ENCODE assay signal across 9 mouse cellular contexts in the genomic region with DNA sequence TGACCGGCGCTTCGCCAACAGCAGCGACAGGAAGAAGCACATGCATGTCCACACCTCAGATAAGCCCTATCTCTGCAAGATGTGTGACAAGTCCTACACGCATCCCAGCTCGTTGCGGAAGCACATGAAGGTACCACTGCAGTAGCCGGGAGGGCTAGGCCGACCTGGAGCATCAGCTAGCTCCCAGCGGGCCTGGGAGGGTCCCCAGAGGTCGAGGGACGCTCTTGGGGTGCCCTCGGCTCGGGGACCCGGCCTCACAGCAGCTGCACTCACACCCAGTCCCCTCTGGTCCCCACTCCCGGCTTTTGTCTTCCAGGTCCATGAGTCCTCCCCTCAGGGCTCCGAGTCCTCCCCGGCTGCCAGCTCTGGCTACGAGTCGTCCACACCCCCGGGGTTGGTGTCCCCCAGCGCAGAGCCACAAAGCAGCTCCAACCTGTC. TPM values are rescaled to one million over a fixed set of nuclear protein-coding genes. Genes with fewer than 3 reads are reported as not detected.
DNase-seq lines count a peak whose midpoint lies in the region; ATAC-seq and TF ChIP-seq lines count a peak whose summit lies in the region.
"Had no signal": no experiment of that assay in that cellular context is flagged by ENCODE, and none has a peak within 500 bp of the region (broad histone marks: within the 10 kb centered on the region; RNA-seq: fewer than 3 reads in every experiment).

No protein-coding gene starts in this region.

- H3K36me3 ChIP-seq in hindbrain, postnatal 0 days (ENCODE audit: insufficient read depth, low read length), result no peaks in the 10 kb centered on the region; the same call in 1 of the 2 replicates
- H3K36me3 ChIP-seq in neural tube, embryonic 15.5 days, result no peaks in the 10 kb centered on the region
- no peaks in the 10 kb centered on the region for H3K36me3 ChIP-seq in kidney, adult 2 months (ENCODE audit: control insufficient read depth, insufficient read depth, low read length)

- WGBS in hindbrain, postnatal 0 days, result 0% methylated on average over 22 of the region's 22 CpGs
- WGBS in neural tube, embryonic 15.5 days, result 1% methylated on average over 22 of the region's 22 CpGs
- 3% methylated on average over 22 of the region's 22 CpGs for WGBS in kidney, adult 2 months

- peak overlapping the region; percentile 68 for H3K4me2 ChIP-seq in hindbrain, postnatal 0 days (ENCODE audit: low read depth, low read length)
- peak overlapping the region; percentile 59 for H3K4me2 ChIP-seq in neural tube, embryonic 15.5 days

- no peak for ATAC-seq in hindbrain, postnatal 0 days
- ATAC-seq in neural tube, embryonic 15.5 days (ENCODE audit: low FRiP score), result no peak
- ATAC-seq: Patski had no signal

- TF ChIP-seq CTCF in hindbrain, postnatal 0 days (IDR thresholded peaks at IDR 0.05; ENCODE audit: low read depth), result no peak
- TF ChIP-seq CTCF in kidney, adult 2 months (conservative IDR thresholded peaks at IDR 0.05; ENCODE audit: insufficient read depth, insufficient read length, low read depth, low read length), result no peak

- peak overlapping the region; percentile 89 for H3K9ac ChIP-seq in hindbrain, postnatal 0 days (replicated peaks; ENCODE audit: low read length)
- H3K9ac ChIP-seq in neural tube, embryonic 15.5 days (replicated peaks), result peak overlapping the region; percentile 37

- no peaks in the 10 kb centered on the region for H3K9me3 ChIP-seq in hindbrain, postnatal 0 days (ENCODE audit: low read length)
- no peaks in the 10 kb centered on the region for H3K9me3 ChIP-seq in neural tube, embryonic 15.5 days (replicated peaks)

- no peaks in the 10 kb centered on the region for H3K27me3 ChIP-seq in hindbrain, postnatal 0 days (ENCODE audit: insufficient read depth, low read length)
- peaks cover 49% of the 10 kb centered on the region for H3K27me3 ChIP-seq in neural tube, embryonic 15.5 days (replicated peaks)
- peaks cover 23% of the 10 kb centered on the region for H3K27me3 ChIP-seq in kidney, adult 2 months (replicated peaks; ENCODE audit: control insufficient read depth, insufficient read depth, low read length)
- H3K27me3 ChIP-seq: Patski had no signal

- DNase-seq in layer of hippocampus, postnatal 10 days (ENCODE audit: low spot score in 2 of 2), result peak; percentile 45 to 50
- no peak for DNase-seq in layer of hippocampus, adult 9-10 months (ENCODE audit: low spot score)
- peak; percentile 79 for DNase-seq in embryo, embryonic 9.5 days (ENCODE audit: extremely low spot score)
- peak; percentile 59 for DNase-seq in hindbrain, postnatal 0 days (ENCODE audit: low spot score)
- DNase-seq in kidney, adult 2 months, result no peak
- DNase-seq in gastrocnemius, postnatal 25 days, result no peak
- DNase-seq in thymus, postnatal 36 days, result no peak

- H3K27ac ChIP-seq in hindbrain, postnatal 0 days, result peak overlapping the region; percentile 89
- H3K27ac ChIP-seq in neural tube, embryonic 15.5 days (replicated peaks), result peak overlapping the region; percentile 58
- no peak overlapping the region for H3K27ac ChIP-seq in kidney, adult 2 months (ENCODE audit: insufficient read depth, low read depth, low read length)

- H3K4me3 ChIP-seq in hindbrain, postnatal 0 days (ENCODE audit: low read length), result peak overlapping the region; percentile 60
- H3K4me3 ChIP-seq in neural tube, embryonic 15.5 days (replicated peaks), result peak overlapping the region; percentile 47
- no peak overlapping the region for H3K4me3 ChIP-seq in kidney, adult 2 months (ENCODE audit: insufficient read depth, low read depth, low read length)

- TF ChIP-seq POLR2A in kidney, adult 2 months (IDR thresholded peaks at IDR 0.05; ENCODE audit: low read depth, low read length), result no peak

- no peaks in the 10 kb centered on the region for H3K4me1 ChIP-seq in hindbrain, postnatal 0 days (ENCODE audit: insufficient read depth, low read length)
- H3K4me1 ChIP-seq in neural tube, embryonic 15.5 days, result peaks cover 34% of the 10 kb centered on the region
- no peaks in the 10 kb centered on the region for H3K4me1 ChIP-seq in kidney, adult 2 months (ENCODE audit: control insufficient read depth, insufficient read depth, low read length)

RNA-seq across cellular contexts. Expression of a gene that starts 3.4 kb away (rescaled TPM):
- total RNA-seq in layer of hippocampus, postnatal 10 days (2021), result 10 to 100 TPM; 23.7 to 25.4 TPM
- 234 TPM in 2 replicates for total RNA-seq in hindbrain, postnatal 0 days (2014; rRNA removed)
- polyA plus RNA-seq in hindbrain, postnatal 0 days (2015; fragmentation: Nextera tagmentation; extraction: Ambion mirVana), result 35.9 and 40.2 TPM in 2 replicates
- polyA plus RNA-seq in neural tube, embryonic 15.5 days (2015; fragmentation: Nextera tagmentation; extraction: Ambion mirVana), result 5.1 and 6.8 TPM in 2 replicates
- polyA plus RNA-seq in kidney, adult 2 months (2012; rRNA removed), result not detected in 2 replicates
- total RNA-seq in gastrocnemius, postnatal 25 days (2021), result not detected

RNA-seq across cellular contexts. Expression of a gene that starts 11.8 kb away (rescaled TPM):
- total RNA-seq in layer of hippocampus, postnatal 10 days (2021), result not detected
- total RNA-seq in hindbrain, postnatal 0 days (2014; rRNA removed), result 0.93 and 4.7 TPM in 2 replicates
- 1.2 and 1.4 TPM in 2 replicates for polyA plus RNA-seq in hindbrain, postnatal 0 days (2015; fragmentation: Nextera tagmentation; extraction: Ambion mirVana)
- 0.23 and 0.27 TPM in 2 replicates for polyA plus RNA-seq in neural tube, embryonic 15.5 days (2015; fragmentation: Nextera tagmentation; extraction: Ambion mirVana)
- polyA plus RNA-seq in kidney, adult 2 months (2012; rRNA removed), result not detected in 2 replicates
- not detected for total RNA-seq in gastrocnemius, postnatal 25 days (2021)
- polyA plus RNA-seq: Patski had no signal

RNA-seq across cellular contexts. Expression of a gene that starts 13.1 kb away (rescaled TPM):
- total RNA-seq in layer of hippocampus, postnatal 10 days (2021), result 1 to 10 TPM; 4.3 to 5.4 TPM
- 46.2 and 51.3 TPM in 2 replicates for total RNA-seq in hindbrain, postnatal 0 days (2014; rRNA removed)
- polyA plus RNA-seq in hindbrain, postnatal 0 days (2015; fragmentation: Nextera tagmentation; extraction: Ambion mirVana), result 31.0 and 31.1 TPM in 2 replicates
- polyA plus RNA-seq in neural tube, embryonic 15.5 days (2015; fragmentation: Nextera tagmentation; extraction: Ambion mirVana), result 3.9 and 6.2 TPM in 2 replicates
- not detected in 2 replicates for polyA plus RNA-seq in kidney, adult 2 months (2012; rRNA removed)
- not detected for total RNA-seq in gastrocnemius, postnatal 25 days (2021)

RNA-seq across cellular contexts. Expression of a gene that starts 27.7 kb away (rescaled TPM):
- total RNA-seq in layer of hippocampus, postnatal 10 days (2021), result under 1 TPM; 0.23 to 0.38 TPM
- 1.2 and 3.0 TPM in 2 replicates for total RNA-seq in hindbrain, postnatal 0 days (2014; rRNA removed)
- 0.56 and 0.82 TPM in 2 replicates for polyA plus RNA-seq in hindbrain, postnatal 0 days (2015; fragmentation: Nextera tagmentation; extraction: Ambion mirVana)
- 0.14 and 0.60 TPM in 2 replicates for polyA plus RNA-seq in neural tube, embryonic 15.5 days (2015; fragmentation: Nextera tagmentation; extraction: Ambion mirVana)
- not detected in 2 replicates for polyA plus RNA-seq in kidney, adult 2 months (2012; rRNA removed)
- not detected for total RNA-seq in gastrocnemius, postnatal 25 days (2021)
- polyA plus RNA-seq: Patski had no signal

RNA-seq across cellular contexts. Expression of a gene that starts 55.5 kb away (rescaled TPM):
- 10 to 100 TPM; 32.5 to 49.2 TPM for total RNA-seq in layer of hippocampus, postnatal 10 days (2021)
- total RNA-seq in hindbrain, postnatal 0 days (2014; rRNA removed), result 6.7 and 13.4 TPM in 2 replicates
- polyA plus RNA-seq in hindbrain, postnatal 0 days (2015; fragmentation: Nextera tagmentation; extraction: Ambion mirVana), result 39.1 and 42.8 TPM in 2 replicates
- polyA plus RNA-seq in neural tube, embryonic 15.5 days (2015; fragmentation: Nextera tagmentation; extraction: Ambion mirVana), result 27.5 and 28.1 TPM in 2 replicates
- 67.4 and 77.1 TPM in 2 replicates for polyA plus RNA-seq in kidney, adult 2 months (2012; rRNA removed)
- total RNA-seq in gastrocnemius, postnatal 25 days (2021), result 10 to 100 TPM; 39.0 to 45.6 TPM

Comparison
In these comparisons a context has a peak if more than half of its experiments do, and no peak if none do; other contexts are left out.
1. DNase-seq: peak in layer of hippocampus, postnatal 10 days (2 of 2), embryo, embryonic 9.5 days (single experiment) and hindbrain, postnatal 0 days (single experiment); none in layer of hippocampus, adult 9-10 months (single experiment), kidney, adult 2 months (single experiment), gastrocnemius, postnatal 25 days (single experiment) and thymus, postnatal 36 days (0 of 2).
2. RNA of a gene that starts 3.4 kb away (total RNA-seq): 234 TPM in hindbrain, postnatal 0 days and 23.7 to 25.4 TPM in layer of hippocampus, postnatal 10 days; not detected in gastrocnemius, postnatal 25 days; every median in the first group is over 10 times any median in the second.
3. RNA of a gene that starts 13.1 kb away (total RNA-seq): 46.2 to 51.3 TPM in hindbrain, postnatal 0 days and 4.3 to 5.4 TPM in layer of hippocampus, postnatal 10 days; not detected in gastrocnemius, postnatal 25 days; every median in the first group is over 4 times any median in the second.